Mouse (Mus musculus): ENCODE data around the gene Zw10.

GRCm38 (mm10) chr9:49021289-49021688, 34.1 kb upstream of the Zw10 start:
- TF ChIP-seq CTCF (IDR thresholded peaks at IDR 0.05; ENCODE audit: extremely low read depth, insufficient read depth, insufficient read length, insufficient replicate concordance) (no peak), POLR2A (IDR thresholded peaks at IDR 0.05; ENCODE audit: low read depth, low read length) (no peak)
